Mouse (Mus musculus): ENCODE measurements around the gene Bik. TPM values are rescaled to one million over a fixed set of nuclear protein-coding genes. Genes with fewer than 3 reads are reported as not detected.
A peak's percentile ranks its signal among the peaks of the same experiment; 100 is the strongest.

Gene Bik
- total RNA-seq, 2 experiments from 2014 or later, result 1.7 TPM; not detected in 1

GRCm38 (mm10) chr15:83534960-83535889 is 8.6 kb downstream of the Bik start:
- peak; percentile 52 for ATAC-seq (replicated peaks; ENCODE audit: low FRiP score, low TSS enrichment, poor library complexity, severe bottlenecking)

- no peak for ATAC-seq (replicated peaks; ENCODE audit: low FRiP score, low TSS enrichment, poor library complexity, severe bottlenecking)
These were observed 9.2 kb downstream of the Bik start for GRCm38 (mm10) chr15:83535890-83536231.

- ATAC-seq (replicated peaks; ENCODE audit: low FRiP score, low TSS enrichment, poor library complexity, severe bottlenecking), result no peak
These were observed 12.2 kb downstream of the Bik start for GRCm38 (mm10) chr15:83538855-83539254.

GRCm38 (mm10) chr15:83539905-83540304 is 13.2 kb downstream of the Bik start:
- 0 out of 2 replicates have a peak, but pooled peaks have one; percentile 23 for ATAC-seq (replicated peaks; ENCODE audit: low FRiP score, low TSS enrichment, poor library complexity, severe bottlenecking)

- ATAC-seq (replicated peaks; ENCODE audit: low FRiP score, low TSS enrichment, poor library complexity, severe bottlenecking), result no peak
These were observed 15.1 kb downstream of the Bik start for GRCm38 (mm10) chr15:83541647-83542287.

- ATAC-seq (replicated peaks; ENCODE audit: low FRiP score, low TSS enrichment, poor library complexity, severe bottlenecking), result no peak
These were observed 19.4 kb downstream of the Bik start for GRCm38 (mm10) chr15:83546029-83546428.

GRCm38 (mm10) chr15:83547144-83547543 is 20.5 kb downstream of the Bik start:
- ATAC-seq (replicated peaks; ENCODE audit: low FRiP score, low TSS enrichment, poor library complexity, severe bottlenecking), result no peak

GRCm38 (mm10) chr15:83550137-83550536 is 23.5 kb downstream of the Bik start:
- ATAC-seq (replicated peaks; ENCODE audit: low FRiP score, low TSS enrichment, poor library complexity, severe bottlenecking), result no peak

- no peak for ATAC-seq (replicated peaks; ENCODE audit: low FRiP score, low TSS enrichment, poor library complexity, severe bottlenecking)
These were observed 27.2 kb downstream of the Bik start for GRCm38 (mm10) chr15:83553831-83554230.

- ATAC-seq (replicated peaks; ENCODE audit: low FRiP score, low TSS enrichment, poor library complexity, severe bottlenecking), result peak; percentile 83
These were observed 28.7 kb downstream of the Bik start for GRCm38 (mm10) chr15:83555161-83555974.

GRCm38 (mm10) chr15:83560941-83561477 is 34.3 kb downstream of the Bik start:
- no peak for ATAC-seq (replicated peaks; ENCODE audit: low FRiP score, low TSS enrichment, poor library complexity, severe bottlenecking)

GRCm38 (mm10) chr15:83562626-83563270 is 36.1 kb downstream of the Bik start:
- peak; percentile 68 for ATAC-seq (replicated peaks; ENCODE audit: low FRiP score, low TSS enrichment, poor library complexity, severe bottlenecking)

- ATAC-seq (replicated peaks; ENCODE audit: low FRiP score, low TSS enrichment, poor library complexity, severe bottlenecking), result peak; percentile 54
These were observed 36.7 kb downstream of the Bik start, which contains the start of the genes Tspo and Mcat for GRCm38 (mm10) chr15:83563327-83563856. Gene Tspo (plus strand): TSS chr15:83563592. Gene Mcat (minus strand): TSS chr15:83563787.

GRCm38 (mm10) chr15:83563857-83564651 is 37.4 kb downstream of the Bik start:
- no peak for ATAC-seq (replicated peaks; ENCODE audit: low FRiP score, low TSS enrichment, poor library complexity, severe bottlenecking)

GRCm38 (mm10) chr15:83565434-83565833 is 38.8 kb downstream of the Bik start:
- ATAC-seq (replicated peaks; ENCODE audit: low FRiP score, low TSS enrichment, poor library complexity, severe bottlenecking), result peak; percentile 27; the same call in 1 of the 2 replicates

- ATAC-seq (replicated peaks; ENCODE audit: low FRiP score, low TSS enrichment, poor library complexity, severe bottlenecking), result no peak
These were observed 39.3 kb downstream of the Bik start for GRCm38 (mm10) chr15:83566006-83566405.

GRCm38 (mm10) chr15:83567728-83568127 is 41.1 kb downstream of the Bik start:
- peak; percentile 31 for ATAC-seq (replicated peaks; ENCODE audit: low FRiP score, low TSS enrichment, poor library complexity, severe bottlenecking)

- no peak for ATAC-seq (replicated peaks; ENCODE audit: low FRiP score, low TSS enrichment, poor library complexity, severe bottlenecking)
These were observed 41.9 kb downstream of the Bik start for GRCm38 (mm10) chr15:83568544-83568943.

All from megakaryocyte-erythroid progenitor cell, adult 5-6 weeks (primary cell).